Mouse (Mus musculus): ENCODE data around the gene Angptl8. TPM values are rescaled to one million over a fixed set of nuclear protein-coding genes. Genes with fewer than 3 reads are reported as not detected.

Gene Angptl8
- polyA plus RNA-seq, 1 experiment = not detected

DNA sequence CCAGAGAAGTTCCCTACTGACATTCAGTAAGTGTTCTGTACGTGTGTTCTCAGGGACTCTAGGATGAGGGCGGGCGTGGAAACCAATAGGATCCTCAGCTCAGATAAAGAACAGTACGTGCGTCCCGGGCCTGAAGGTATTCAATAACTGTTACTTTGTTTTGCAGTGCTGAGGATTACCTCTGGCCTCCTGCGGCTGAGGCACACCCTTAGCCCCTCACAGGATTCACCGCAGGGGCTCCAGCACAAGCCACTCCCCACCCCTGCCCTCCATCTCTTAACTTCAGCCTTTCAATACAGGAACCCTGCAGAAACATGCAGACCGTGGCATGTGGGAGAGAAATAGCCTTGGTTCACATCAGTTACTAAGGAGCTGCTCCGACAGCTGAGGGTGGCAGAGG is 12.6 kb downstream of the Angptl8 start:
- Histone ChIP-seq H3K4me1 (ENCODE audit: control insufficient read depth, insufficient read depth, low read length) (peaks cover 15% of the 10 kb centered on the region), H3K4me3 (ENCODE audit: control insufficient read depth, low read depth, low read length) (no peak overlapping the region), H3K36me3 (ENCODE audit: control insufficient read depth, insufficient read depth, low read length) (no peaks in the 10 kb centered on the region; the same call in 1 of the 2 replicates), H3K27me3 (ENCODE audit: control insufficient read depth, insufficient read depth, low read length) (no peaks in the 10 kb centered on the region), H3K27ac (ENCODE audit: control insufficient read depth, insufficient read depth, low read depth, low read length) (no peak overlapping the region; the same call in 1 of the 2 replicates)
- TF ChIP-seq CTCF (IDR thresholded peaks at IDR 0.05; ENCODE audit: control insufficient read depth, insufficient read depth, insufficient replicate concordance, low read depth, low read length) = no peak
- TF ChIP-seq POLR2A (IDR thresholded peaks at IDR 0.05; ENCODE audit: control insufficient read depth, low read depth, low read length) = no peak

DNA sequence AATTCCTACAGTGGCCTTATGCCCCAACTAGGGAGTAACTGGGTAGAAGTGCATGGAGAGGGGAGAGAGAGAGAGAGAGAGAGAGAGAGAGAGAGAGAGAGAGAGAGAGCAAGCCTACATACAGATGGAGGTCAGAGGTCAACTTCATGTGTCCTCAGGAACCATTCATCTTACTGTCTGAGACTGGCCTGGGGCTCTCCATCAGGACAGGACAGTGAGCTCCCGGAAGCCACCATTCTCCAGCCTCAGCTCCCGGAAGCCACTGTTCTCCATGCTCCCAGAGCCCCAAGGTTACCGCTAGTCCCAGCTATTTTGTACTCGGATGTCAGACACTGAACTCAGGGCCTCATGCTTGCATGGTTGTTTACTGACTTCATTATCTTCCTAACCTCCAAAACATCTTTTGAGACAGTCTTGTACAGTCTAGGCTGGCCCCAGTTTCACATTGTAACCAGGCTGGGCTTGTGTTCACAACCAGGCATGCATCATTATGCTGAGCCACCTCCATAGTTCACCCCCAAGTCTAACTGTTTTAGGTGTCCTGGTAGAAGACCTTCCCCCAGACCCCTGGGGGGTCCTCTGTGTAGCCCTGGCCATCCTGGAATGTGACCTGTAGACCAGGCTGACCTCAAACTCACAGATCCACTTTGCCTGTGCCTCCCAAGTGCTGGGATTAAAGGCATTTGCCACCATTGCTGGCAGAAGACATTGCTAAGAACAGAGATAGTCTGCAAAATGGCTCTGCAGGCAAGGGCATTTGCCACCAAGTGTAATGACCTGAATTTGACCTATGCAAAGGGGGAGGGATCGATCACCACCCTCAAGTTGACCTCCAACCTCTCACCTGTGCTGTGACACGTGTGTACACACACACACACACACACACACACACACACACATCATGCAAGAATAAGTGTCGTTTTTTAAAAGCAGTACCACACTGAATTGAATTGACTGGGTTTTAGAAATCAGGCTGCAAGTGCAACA is 14.7 kb downstream of the Angptl8 start:
- no peaks in the 10 kb centered on the region for H3K27me3 ChIP-seq (ENCODE audit: control insufficient read depth, insufficient read depth, low read length)
- no peak overlapping the region for H3K4me3 ChIP-seq (ENCODE audit: control insufficient read depth, low read depth, low read length)
- no peaks in the 10 kb centered on the region for H3K36me3 ChIP-seq (ENCODE audit: control insufficient read depth, insufficient read depth, low read length)
- peaks cover 16% of the 10 kb centered on the region for H3K4me1 ChIP-seq (ENCODE audit: control insufficient read depth, insufficient read depth, low read length)
- H3K27ac ChIP-seq (ENCODE audit: control insufficient read depth, insufficient read depth, low read depth, low read length) = peak overlapping the region; percentile 33
- TF ChIP-seq POLR2A (IDR thresholded peaks at IDR 0.05; ENCODE audit: control insufficient read depth, low read depth, low read length) (no peak), CTCF (IDR thresholded peaks at IDR 0.05; ENCODE audit: control insufficient read depth, insufficient read depth, insufficient replicate concordance, low read depth, low read length) (no peak)

DNA sequence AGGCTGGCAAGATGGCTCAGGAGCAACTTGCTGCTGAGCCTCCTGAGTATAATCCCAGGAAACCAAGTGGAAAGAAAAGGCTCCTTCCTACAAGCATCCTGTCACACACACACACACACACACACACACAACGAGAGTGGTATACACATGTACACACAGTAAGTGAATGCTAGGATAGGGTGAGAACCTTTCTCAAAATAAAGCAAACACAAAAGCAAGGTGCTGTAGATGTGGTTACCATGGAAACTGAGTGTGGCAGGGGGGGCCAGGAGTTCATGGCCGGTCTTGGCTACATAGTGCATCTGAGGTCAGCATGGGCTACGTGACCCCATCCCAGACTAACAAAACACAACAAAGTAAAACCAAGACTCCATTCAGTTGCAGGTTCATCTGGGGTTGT is 15.8 kb downstream of the Angptl8 start:
- TF ChIP-seq POLR2A (IDR thresholded peaks at IDR 0.05; ENCODE audit: control insufficient read depth, low read depth, low read length) (no peak), CTCF (IDR thresholded peaks at IDR 0.05; ENCODE audit: control insufficient read depth, insufficient read depth, insufficient replicate concordance, low read depth, low read length) (no peak)
- H3K36me3 ChIP-seq (ENCODE audit: control insufficient read depth, insufficient read depth, low read length) = no peaks in the 10 kb centered on the region
- no peak overlapping the region for H3K27ac ChIP-seq (ENCODE audit: control insufficient read depth, insufficient read depth, low read depth, low read length)
- no peak overlapping the region for H3K4me3 ChIP-seq (ENCODE audit: control insufficient read depth, low read depth, low read length)
- no peaks in the 10 kb centered on the region for H3K27me3 ChIP-seq (ENCODE audit: control insufficient read depth, insufficient read depth, low read length)
- H3K4me1 ChIP-seq (ENCODE audit: control insufficient read depth, insufficient read depth, low read length) = peaks cover 16% of the 10 kb centered on the region

DNA sequence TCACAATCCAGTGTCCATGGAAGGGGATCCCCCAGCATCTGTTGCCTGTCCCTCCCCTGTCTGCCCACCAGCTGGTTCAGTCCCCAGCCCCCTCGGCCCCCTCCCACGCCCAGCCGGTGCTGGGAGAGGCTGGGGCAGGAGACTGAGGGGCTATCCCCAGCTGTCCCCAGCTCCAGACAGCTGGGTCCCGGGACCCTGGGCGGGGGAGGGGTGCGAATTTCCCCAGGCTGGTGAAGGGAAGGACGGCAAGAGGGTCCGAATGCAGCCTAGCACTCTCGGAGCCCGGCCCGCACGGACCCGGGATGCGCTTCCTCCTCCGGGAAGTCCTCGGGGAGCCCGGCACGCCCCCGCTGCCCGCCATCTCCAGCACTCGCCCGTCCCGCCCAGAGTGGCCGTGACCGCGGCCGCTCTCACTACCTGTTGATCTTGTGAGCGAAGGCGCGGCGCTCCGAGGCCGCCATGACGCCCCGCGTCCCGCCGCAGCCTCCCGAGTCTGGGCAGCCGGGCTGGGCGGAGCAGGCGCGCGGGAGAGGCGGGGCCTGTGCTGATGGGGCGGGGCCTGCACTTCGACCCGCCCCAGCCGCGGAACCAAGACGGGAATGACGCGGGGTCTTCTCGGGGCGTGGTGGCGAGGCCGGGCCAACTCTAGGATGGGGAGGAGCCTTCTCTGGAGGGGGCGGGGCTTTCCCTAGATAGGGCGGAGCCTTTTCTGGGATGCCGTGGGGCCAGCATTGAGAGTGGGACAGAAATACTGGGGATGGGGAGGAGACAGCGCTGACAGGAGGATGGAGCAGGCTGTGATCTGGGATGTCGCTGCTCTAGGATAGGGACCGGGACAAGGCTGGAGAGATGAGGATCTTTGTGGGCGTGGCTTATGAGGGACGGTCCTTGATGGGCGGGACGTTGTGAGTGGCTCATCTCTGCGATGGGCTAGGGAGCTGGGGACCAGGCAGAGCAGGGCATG is 17.1 kb downstream of the Angptl8 start, which contains the start of gene Dock6:
TSS of gene Dock6 (minus strand) at position 508 of the 964 bp plus-strand sequence.
- Histone ChIP-seq H3K36me3 (ENCODE audit: control insufficient read depth, insufficient read depth, low read length) (no peaks in the 10 kb centered on the region), H3K4me1 (ENCODE audit: control insufficient read depth, insufficient read depth, low read length) (peaks cover 14% of the 10 kb centered on the region)
- peak; percentile 73 for TF ChIP-seq POLR2A (IDR thresholded peaks at IDR 0.05; ENCODE audit: control insufficient read depth, low read depth, low read length)
- TF ChIP-seq CTCF (IDR thresholded peaks at IDR 0.05; ENCODE audit: control insufficient read depth, insufficient read depth, insufficient replicate concordance, low read depth, low read length) = no peak

GRCm38 (mm10) chr9:21853961-21854360 is 18.7 kb downstream of the Angptl8 start:
- H3K36me3 ChIP-seq (ENCODE audit: control insufficient read depth, insufficient read depth, low read length) = no peaks in the 10 kb centered on the region
- no peaks in the 10 kb centered on the region for H3K27me3 ChIP-seq (ENCODE audit: control insufficient read depth, insufficient read depth, low read length)
- H3K4me3 ChIP-seq (ENCODE audit: control insufficient read depth, low read depth, low read length) = no peak overlapping the region
- H3K27ac ChIP-seq (ENCODE audit: control insufficient read depth, insufficient read depth, low read depth, low read length) = no peak overlapping the region
- peaks cover 14% of the 10 kb centered on the region for H3K4me1 ChIP-seq (ENCODE audit: control insufficient read depth, insufficient read depth, low read length)
- TF ChIP-seq POLR2A (IDR thresholded peaks at IDR 0.05; ENCODE audit: control insufficient read depth, low read depth, low read length) (no peak), CTCF (IDR thresholded peaks at IDR 0.05; ENCODE audit: control insufficient read depth, insufficient read depth, insufficient replicate concordance, low read depth, low read length) (no peak)

More for the DNA sequence above, 17.1 kb downstream of the Angptl8 start, which contains the start of gene Dock6:
- Histone ChIP-seq H3K4me3 (ENCODE audit: control insufficient read depth, low read depth, low read length) (peak within 1 kb of the TSS; percentile 94), H3K27me3 (ENCODE audit: control insufficient read depth, insufficient read depth, low read length) (no peaks in the 10 kb centered on the region), H3K27ac (ENCODE audit: control insufficient read depth, insufficient read depth, low read depth, low read length) (peak within 1 kb of the TSS; percentile 39; the same call in 1 of the 2 replicates)

DNA sequence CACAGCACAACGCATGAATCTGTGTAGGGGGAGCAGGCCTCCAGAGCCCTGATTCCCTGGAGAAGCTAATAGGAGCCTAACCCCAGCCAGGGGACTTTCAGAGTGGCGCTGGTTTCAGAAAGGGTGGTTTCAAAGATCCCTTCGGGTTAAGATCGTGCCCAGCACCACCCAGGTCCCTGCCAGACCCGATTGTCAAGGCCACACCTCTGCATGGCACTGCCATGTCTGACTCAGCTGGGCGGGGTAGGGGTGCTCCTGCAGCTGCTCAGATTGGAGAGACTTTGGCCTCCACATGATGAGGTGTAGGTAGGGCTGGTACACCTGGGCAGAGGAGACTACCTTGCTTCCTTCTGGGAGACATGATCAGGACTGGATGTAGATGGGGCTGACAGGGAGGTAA is 19.6 kb downstream of the Angptl8 start:
- TF ChIP-seq CTCF (IDR thresholded peaks at IDR 0.05; ENCODE audit: control insufficient read depth, insufficient read depth, insufficient replicate concordance, low read depth, low read length) (no peak), POLR2A (IDR thresholded peaks at IDR 0.05; ENCODE audit: control insufficient read depth, low read depth, low read length) (no peak)
- Histone ChIP-seq H3K27ac (ENCODE audit: control insufficient read depth, insufficient read depth, low read depth, low read length) (no peak overlapping the region), H3K4me1 (ENCODE audit: control insufficient read depth, insufficient read depth, low read length) (peaks cover 14% of the 10 kb centered on the region), H3K4me3 (ENCODE audit: control insufficient read depth, low read depth, low read length) (no peak overlapping the region), H3K36me3 (ENCODE audit: control insufficient read depth, insufficient read depth, low read length) (no peaks in the 10 kb centered on the region), H3K27me3 (ENCODE audit: control insufficient read depth, insufficient read depth, low read length) (no peaks in the 10 kb centered on the region)
